Comparison of ENCODE assay signal across 11 mouse cellular contexts in the genomic region with DNA sequence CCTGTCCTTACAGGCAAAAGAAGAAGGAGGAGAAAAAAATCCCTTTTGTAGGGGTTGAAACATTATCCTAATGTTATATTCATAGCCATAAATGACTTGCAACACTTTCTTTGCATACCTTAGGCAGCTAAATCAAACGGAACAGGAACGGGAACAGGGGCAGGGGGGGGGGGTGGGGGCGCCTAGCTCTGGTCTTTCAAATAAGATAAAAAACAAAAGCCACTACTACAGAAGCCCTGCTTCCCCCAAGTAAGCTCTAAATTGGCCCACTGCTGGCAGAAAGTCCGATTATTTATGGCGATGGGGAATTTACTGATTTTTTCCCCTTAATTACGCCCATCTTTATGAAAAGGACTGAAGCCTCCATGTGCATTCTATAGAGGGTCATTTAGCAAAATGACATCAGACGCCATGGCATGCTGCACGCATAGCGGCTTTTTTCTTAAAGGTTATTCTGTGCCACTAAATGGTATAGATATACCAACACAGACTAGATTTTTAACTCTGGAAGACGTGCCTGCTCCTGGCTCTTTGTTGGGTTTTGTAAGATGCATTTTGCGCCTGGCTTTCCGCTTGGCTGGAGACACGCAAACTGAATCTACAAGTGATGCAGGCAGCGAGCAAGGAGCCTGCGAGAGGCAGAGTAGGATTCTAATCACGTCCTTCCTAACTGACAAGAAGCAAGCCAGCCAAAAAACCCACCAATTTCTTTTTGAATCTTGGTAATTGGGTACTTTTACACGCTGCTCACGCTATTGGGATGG. TPM values are rescaled to one million over a fixed set of nuclear protein-coding genes. Genes with fewer than 3 reads are reported as not detected.
DNase-seq lines count a peak whose midpoint lies in the region; ATAC-seq lines count a peak whose summit lies in the region.
"Had no signal": no experiment of that assay in that cellular context is flagged by ENCODE, and none has a peak within 500 bp of the region (broad histone marks: within the 10 kb centered on the region; RNA-seq: fewer than 3 reads in every experiment).

No protein-coding gene starts in this region.

- 2% methylated on average over 18 of the region's 18 CpGs for WGBS in hindbrain, embryonic 13.5 days
- under 1% methylated on average over 18 of the region's 18 CpGs for WGBS in midbrain, embryonic 13.5 days

- ATAC-seq in hindbrain, embryonic 13.5 days (ENCODE audit: low FRiP score), result no peak
- 0 out of 2 replicates have a peak, but pooled peaks have one; percentile 2 for ATAC-seq in midbrain, embryonic 13.5 days
- ATAC-seq: activated CD4-positive, CD25-positive, alpha-beta regulatory T cell, adult 4 months had no signal

- H3K4me2 ChIP-seq in hindbrain, embryonic 13.5 days, result peak overlapping the region; percentile 50
- H3K4me2 ChIP-seq in midbrain, embryonic 13.5 days (replicated peaks), result peak overlapping the region; percentile 52
- H3K4me2 ChIP-seq: lung, embryonic 15.5 days had no signal

- peak; percentile 61 to 67 for DNase-seq in left cerebral cortex, postnatal 14 days (ENCODE audit: low spot score in 2 of 2)
- DNase-seq in left cerebral cortex, adult 11 months (ENCODE audit: low spot score), result no peak
- peak; percentile 48 for DNase-seq in right cerebral cortex, postnatal 4 days
- no peak for DNase-seq in spleen, adult 18-20 months
- no peak for DNase-seq in cerebellum, adult 9-10 months
- DNase-seq in lung, postnatal 10 days, result no peak

- peak overlapping the region; percentile 91 for H3K27ac ChIP-seq in hindbrain, embryonic 13.5 days
- H3K27ac ChIP-seq in midbrain, embryonic 13.5 days, result peak overlapping the region; percentile 91
- H3K27ac ChIP-seq: lung, embryonic 15.5 days had no signal

- peaks cover 71% of the 10 kb centered on the region for H3K4me1 ChIP-seq in hindbrain, embryonic 13.5 days (replicated peaks)
- H3K4me1 ChIP-seq in midbrain, embryonic 13.5 days (replicated peaks), result peaks cover 79% of the 10 kb centered on the region

- no peaks in the 10 kb centered on the region for H3K36me3 ChIP-seq in hindbrain, embryonic 13.5 days
- no peaks in the 10 kb centered on the region for H3K36me3 ChIP-seq in midbrain, embryonic 13.5 days
- H3K36me3 ChIP-seq: lung, embryonic 15.5 days had no signal

- peak overlapping the region; percentile 25 for H3K4me3 ChIP-seq in hindbrain, embryonic 13.5 days
- H3K4me3 ChIP-seq in midbrain, embryonic 13.5 days (replicated peaks), result peak overlapping the region; percentile 21
- H3K4me3 ChIP-seq: lung, embryonic 15.5 days had no signal

- peaks cover 24% of the 10 kb centered on the region for H3K27me3 ChIP-seq in hindbrain, embryonic 13.5 days
- no peaks in the 10 kb centered on the region for H3K27me3 ChIP-seq in midbrain, embryonic 13.5 days

- intact Hi-C loops in left cerebral cortex, postnatal 14 days (cut with DNase I), result loop anchor here (10.0 kb wide), 2 partner anchors 155 to 275 kb away; no protein-coding TSS in a partner anchor

- peak overlapping the region; percentile 56 for H3K9ac ChIP-seq in hindbrain, embryonic 13.5 days
- H3K9ac ChIP-seq in midbrain, embryonic 13.5 days (replicated peaks), result peak overlapping the region; percentile 28
- H3K9ac ChIP-seq: lung, embryonic 15.5 days had no signal

- H3K9me3 ChIP-seq in hindbrain, embryonic 13.5 days, result no peaks in the 10 kb centered on the region
- H3K9me3 ChIP-seq in midbrain, embryonic 13.5 days, result no peaks in the 10 kb centered on the region
- H3K9me3 ChIP-seq: lung, embryonic 15.5 days had no signal

RNA-seq across cellular contexts. Expression of a gene that starts 4.0 kb away (rescaled TPM):
- total RNA-seq in left cerebral cortex, postnatal 14 days (2021), result 1 to 10 TPM; 4.3 to 7.8 TPM
- polyA plus RNA-seq in hindbrain, embryonic 13.5 days (2015; fragmentation: Nextera tagmentation; extraction: Ambion mirVana), result 15.1 and 15.7 TPM in 2 replicates
- 33.3 and 53.1 TPM in 2 replicates for polyA plus RNA-seq in midbrain, embryonic 13.5 days (2015; fragmentation: Nextera tagmentation; extraction: Ambion mirVana)
- polyA plus RNA-seq: activated CD4-positive, CD25-positive, alpha-beta regulatory T cell, adult 4 months had no signal

RNA-seq across cellular contexts. Expression of a gene that starts 32.2 kb away (rescaled TPM):
- under 1 TPM; 0.20 to 0.32 TPM for total RNA-seq in left cerebral cortex, postnatal 14 days (2021)
- not detected in 2 replicates for polyA plus RNA-seq in hindbrain, embryonic 13.5 days (2015; fragmentation: Nextera tagmentation; extraction: Ambion mirVana)
- 0.18 and 0.20 TPM in 2 replicates for polyA plus RNA-seq in midbrain, embryonic 13.5 days (2015; fragmentation: Nextera tagmentation; extraction: Ambion mirVana)
- polyA plus RNA-seq: activated CD4-positive, CD25-positive, alpha-beta regulatory T cell, adult 4 months; large intestine, adult 2 months had no signal

Comparison
In these comparisons a context has a peak if more than half of its experiments do, and no peak if none do; other contexts are left out.
1. DNase-seq: peak in left cerebral cortex, postnatal 14 days (2 of 2) and right cerebral cortex, postnatal 4 days (single experiment); none in left cerebral cortex, adult 11 months (single experiment), spleen, adult 18-20 months (0 of 2), cerebellum, adult 9-10 months (single experiment) and lung, postnatal 10 days (single experiment).